Mouse (Mus musculus) intestine, postnatal 0 days (tissue): ENCODE data around the gene Gm10220. TPM values are rescaled to one million over a fixed set of nuclear protein-coding genes. Genes with fewer than 3 reads are reported as not detected.
"Not testable (repeated sequence)": the region's sequence is repeated elsewhere in the genome, so short reads cannot be mapped to it uniquely, and the experiment has no call there.

Experiments
- ATAC-seq: fragments of 200-750 bp; cut with Nextera tagmentation; 2 replicates; pipeline ENCODE4 v1.8.0; 2017; ENCODE audit warnings: mild to moderate bottlenecking, moderate TSS enrichment, moderate library complexity
- H3K27ac ChIP-seq: fragments of 300-500 bp; sonication (generic); 2 replicates; pipeline ENCODE4 v1.5.1; 2014; ENCODE audit warnings: mild to moderate bottlenecking, low read depth, low read length, moderate library complexity
- H3K27me3 ChIP-seq: fragments of 300-500 bp; sonication (generic); replicated peaks from 2 replicates; pipeline ENCODE4 v1.6.1; 2014; ENCODE audit warnings: low read length, mixed read lengths; ENCODE audit not compliant: control insufficient read depth, insufficient read depth
- H3K36me3 ChIP-seq: fragments of 300-500 bp; sonication (generic); 2 replicates; pipeline ENCODE4 v1.6.1; 2014; ENCODE audit warnings: mild to moderate bottlenecking, moderate library complexity; ENCODE audit not compliant: control insufficient read depth, insufficient read depth
- H3K4me1 ChIP-seq: fragments of 300-500 bp; sonication (generic); replicated peaks from 2 replicates; pipeline ENCODE4 v1.6.1; 2014; ENCODE audit warnings: antibody characterized with exemption, low read length, mixed read lengths; ENCODE audit not compliant: control insufficient read depth, insufficient read depth
- H3K4me2 ChIP-seq: fragments of 300-500 bp; sonication (generic); replicated peaks from 2 replicates; pipeline ENCODE4 v1.6.1; 2014; ENCODE audit warnings: low read depth, mild to moderate bottlenecking, moderate library complexity
- H3K4me3 ChIP-seq: fragments of 300-500 bp; sonication (generic); 2 replicates; pipeline ENCODE4 v1.5.1; 2014; ENCODE audit warnings: low read depth, low read length
- H3K9ac ChIP-seq: fragments of 300-500 bp; sonication (generic); 2 replicates; pipeline ENCODE4 v1.6.1; 2014; ENCODE audit warnings: mild to moderate bottlenecking, low read depth, low read length
- H3K9me3 ChIP-seq: fragments of 300-500 bp; sonication (generic); 2 replicates; pipeline ENCODE4 v1.6.1; 2016; ENCODE audit warnings: mixed run types; ENCODE audit not compliant: control insufficient read depth
- CTCF ChIP-seq: sonication (generic); IDR thresholded peaks from 2 replicates; pipeline ENCODE4 v1.5.1; 2016; ENCODE audit warnings: low read depth, mild to moderate bottlenecking, control low read depth, antibody characterized with exemption, moderate library complexity
- WGBS: fragments of 180-500 bp; shearing (Covaris S2); extraction: QIAGEN DNeasy Blood & Tissue Kit; methylation state at CpG from one replicate; pipeline ENCODE4 v1.1.7; 2014; 5-methylcytosine and 5-hydroxymethylcytosine counted together
- polyA plus RNA-seq: library from polyadenylated mRNA; unstranded; fragments of >200 nt; fragmentation: Nextera tagmentation; extraction: Ambion mirVana; gene quantifications from 2 replicates; pipeline ENCODE4 v1.2.1, GENCODE M21; 2015

The Gm10220 gene
- polyA plus RNA-seq: not detected in 2 replicates

GRCm38 (mm10) chr5:26121321-26121720 is at the start of gene Gm10220:
Gene Gm10220, minus strand, starts transcription at chr5:26121421.
- no CpG with 5 or more reads among the region's 3 CpGs for WGBS

GRCm38 (mm10) chr5:26169855-26170254 is 48.6 kb upstream of the Gm10220 start:
- WGBS: 72% methylated on average over 1 of the region's 1 CpGs
- Histone ChIP-seq H3K27ac (no peak overlapping the region), H3K9ac (no peak overlapping the region), H3K27me3 (no peaks in the 10 kb centered on the region), H3K4me1 (no peaks in the 10 kb centered on the region), H3K36me3 (no peaks in the 10 kb centered on the region), H3K9me3 (no peaks in the 10 kb centered on the region), H3K4me2 (no peak overlapping the region), H3K4me3 (no peak overlapping the region)
- no peak for TF ChIP-seq CTCF
- ATAC-seq: no peak

More at GRCm38 (mm10) chr5:26121321-26121720, at the start of gene Gm10220:
- not testable (repeated sequence) for H3K9me3 ChIP-seq, ATAC-seq, H3K27ac ChIP-seq, H3K9ac ChIP-seq, H3K4me3 ChIP-seq, H3K4me2 ChIP-seq, H3K36me3 ChIP-seq, H3K4me1 ChIP-seq, H3K27me3 ChIP-seq

- 85% methylated on average over 5 of the region's 5 CpGs for WGBS
- Histone ChIP-seq H3K4me2 (no peak overlapping the region), H3K36me3 (no peaks in the 10 kb centered on the region), H3K4me3 (no peak overlapping the region), H3K4me1 (no peaks in the 10 kb centered on the region), H3K9me3 (no peaks in the 10 kb centered on the region), H3K27ac (no peak overlapping the region), H3K27me3 (no peaks in the 10 kb centered on the region), H3K9ac (no peak overlapping the region)
- no peak for TF ChIP-seq CTCF
- no peak for ATAC-seq
Measured at GRCm38 (mm10) chr5:26165791-26166165, 44.6 kb upstream of the Gm10220 start.

GRCm38 (mm10) chr5:26165036-26165790 is 44.0 kb upstream of the Gm10220 start:
- no peaks in the 10 kb centered on the region for H3K36me3 ChIP-seq

GRCm38 (mm10) chr5:26157396-26158170 is 36.4 kb upstream of the Gm10220 start:
- no peaks in the 10 kb centered on the region for H3K36me3 ChIP-seq
- H3K27me3 ChIP-seq: no peaks in the 10 kb centered on the region
- H3K4me3 ChIP-seq: no peak overlapping the region
- no peak overlapping the region for H3K4me2 ChIP-seq
- 70% methylated on average over 10 of the region's 10 CpGs for WGBS
- no peaks in the 10 kb centered on the region for H3K4me1 ChIP-seq
- H3K27ac ChIP-seq: no peak overlapping the region
- H3K9ac ChIP-seq: no peak overlapping the region
- no peak for TF ChIP-seq CTCF
- no peaks in the 10 kb centered on the region for H3K9me3 ChIP-seq
- ATAC-seq: no peak

More at GRCm38 (mm10) chr5:26165036-26165790, 44.0 kb upstream of the Gm10220 start:
- no peaks in the 10 kb centered on the region for H3K4me1 ChIP-seq
- no peak for ATAC-seq
- H3K9ac ChIP-seq: no peak overlapping the region
- TF ChIP-seq CTCF: no peak
- H3K27me3 ChIP-seq: no peaks in the 10 kb centered on the region
- H3K4me3 ChIP-seq: no peak overlapping the region
- H3K4me2 ChIP-seq: no peak overlapping the region
- H3K27ac ChIP-seq: no peak overlapping the region
- WGBS: 59% methylated on average over 8 of the region's 8 CpGs
- H3K9me3 ChIP-seq: no peaks in the 10 kb centered on the region

GRCm38 (mm10) chr5:26142891-26143290 is 21.7 kb upstream of the Gm10220 start:
- H3K4me1 ChIP-seq: no peaks in the 10 kb centered on the region
- TF ChIP-seq CTCF: no peak
- H3K27me3 ChIP-seq: no peaks in the 10 kb centered on the region
- ATAC-seq: no peak
- no peaks in the 10 kb centered on the region for H3K9me3 ChIP-seq
- H3K27ac ChIP-seq: no peak overlapping the region
- H3K36me3 ChIP-seq: no peaks in the 10 kb centered on the region
- no peak overlapping the region for H3K9ac ChIP-seq
- no peak overlapping the region for H3K4me2 ChIP-seq
- H3K4me3 ChIP-seq: no peak overlapping the region
- WGBS: 87% methylated on average over 6 of the region's 6 CpGs

- H3K9me3 ChIP-seq, H3K9ac ChIP-seq, H3K4me2 ChIP-seq, ATAC-seq, H3K27me3 ChIP-seq, H3K4me3 ChIP-seq, H3K4me1 ChIP-seq, H3K36me3 ChIP-seq, H3K27ac ChIP-seq: not testable (repeated sequence)
- WGBS: no CpG with 5 or more reads among the region's 3 CpGs
Measured at GRCm38 (mm10) chr5:26105262-26105661, 16.0 kb downstream of the Gm10220 start, which contains the start of gene 5031410I06Rik. Gene 5031410I06Rik, minus strand, starts transcription at chr5:26105362.

- not testable (repeated sequence) for H3K4me3 ChIP-seq, ATAC-seq
- WGBS: 70% methylated on average over 1 of the region's 1 CpGs
Measured at GRCm38 (mm10) chr5:26089191-26089590, 32.0 kb downstream of the Gm10220 start, which contains the start of gene Gm10471. Gene Gm10471, minus strand, starts transcription at chr5:26089291.

GRCm38 (mm10) chr5:26079023-26079422 is 42.2 kb downstream of the Gm10220 start:
- not testable (repeated sequence) for ATAC-seq, H3K9ac ChIP-seq, H3K27me3 ChIP-seq, H3K9me3 ChIP-seq, H3K4me3 ChIP-seq, H3K4me2 ChIP-seq, H3K4me1 ChIP-seq, H3K36me3 ChIP-seq, H3K27ac ChIP-seq

More at GRCm38 (mm10) chr5:26089191-26089590, 32.0 kb downstream of the Gm10220 start, which contains the start of gene Gm10471:
- not testable (repeated sequence) for H3K27me3 ChIP-seq, H3K9ac ChIP-seq, H3K9me3 ChIP-seq, H3K4me1 ChIP-seq, H3K36me3 ChIP-seq, H3K27ac ChIP-seq, H3K4me2 ChIP-seq
